8 mouse cellular contexts compared by ENCODE assay signal in genomic region chr17:33717982-33718381, GRCm38 (mm10). TPM values are rescaled to one million over a fixed set of nuclear protein-coding genes. Genes with fewer than 3 reads are reported as not detected.
DNase-seq lines count a peak whose midpoint lies in the region; ATAC-seq and TF ChIP-seq lines count a peak whose summit lies in the region.

No protein-coding gene starts in this region.

- 10% methylated on average over 8 of the region's 8 CpGs for WGBS in embryonic facial prominence, embryonic 10.5 days
- 8% methylated on average over 8 of the region's 8 CpGs for WGBS in intestine, embryonic 16.5 days
- 7% methylated on average over 8 of the region's 8 CpGs for WGBS in neural tube, embryonic 13.5 days

- H3K4me2 ChIP-seq in intestine, embryonic 16.5 days (ENCODE audit: low read depth, low read length), result peak overlapping the region; percentile 80
- H3K4me2 ChIP-seq in neural tube, embryonic 13.5 days, result peak overlapping the region; percentile 74

- no peak; the same call in 1 of the 2 replicates for ATAC-seq in intestine, embryonic 16.5 days
- ATAC-seq in neural tube, embryonic 13.5 days (ENCODE audit: low read depth), result 0 out of 2 replicates have a peak, but pooled peaks have one; percentile 0

- no peaks in the 10 kb centered on the region for H3K36me3 ChIP-seq in embryonic facial prominence, embryonic 10.5 days (replicated peaks)
- H3K36me3 ChIP-seq in intestine, embryonic 16.5 days (ENCODE audit: control insufficient read depth, insufficient read depth, low read length), result no peaks in the 10 kb centered on the region
- H3K36me3 ChIP-seq in neural tube, embryonic 13.5 days, result peaks cover 6% of the 10 kb centered on the region; the same call in 1 of the 2 replicates

- peak overlapping the region; percentile 88 for H3K27ac ChIP-seq in layer of hippocampus, adult 2 months
- peak overlapping the region; percentile 84 for H3K27ac ChIP-seq in embryonic facial prominence, embryonic 10.5 days (replicated peaks)
- peak overlapping the region; percentile 33; the same call in 1 of the 2 replicates for H3K27ac ChIP-seq in intestine, embryonic 16.5 days (ENCODE audit: low read length)
- no peak overlapping the region for H3K27ac ChIP-seq in neural tube, embryonic 13.5 days (replicated peaks)

- no peak for DNase-seq in layer of hippocampus, adult 2 months (ENCODE audit: low spot score in 2 of 2)
- DNase-seq in layer of hippocampus, adult 18-20 months (ENCODE audit: low spot score in 2 of 2), result no peak
- DNase-seq in embryonic facial prominence, embryonic 10.5 days (ENCODE audit: low spot score), result no peak
- DNase-seq in B cell, adult 2 months, result no peak
- DNase-seq in right cerebral cortex, adult 18-20 months, result no peak
- DNase-seq in urinary bladder, postnatal 14 days (ENCODE audit: low spot score), result no peak

- H3K9ac ChIP-seq in intestine, embryonic 16.5 days (ENCODE audit: low read depth, low read length), result peak overlapping the region; percentile 80
- H3K9ac ChIP-seq in neural tube, embryonic 13.5 days, result peak overlapping the region; percentile 82

- H3K4me1 ChIP-seq in embryonic facial prominence, embryonic 10.5 days, result peaks cover 6% of the 10 kb centered on the region
- 0 out of 2 replicates have a peak, but pooled peaks cover 3% of the 10 kb centered on the region for H3K4me1 ChIP-seq in intestine, embryonic 16.5 days (ENCODE audit: control insufficient read depth, insufficient read depth, low read length)
- peaks cover 13% of the 10 kb centered on the region for H3K4me1 ChIP-seq in neural tube, embryonic 13.5 days (replicated peaks)

- H3K9me3 ChIP-seq in embryonic facial prominence, embryonic 10.5 days, result no peaks in the 10 kb centered on the region
- H3K9me3 ChIP-seq in intestine, embryonic 16.5 days (ENCODE audit: control insufficient read depth, low read length), result no peaks in the 10 kb centered on the region
- no peaks in the 10 kb centered on the region for H3K9me3 ChIP-seq in neural tube, embryonic 13.5 days

- TF ChIP-seq CTCF in layer of hippocampus, adult 2 months (conservative IDR thresholded peaks at IDR 0.05), result no peak

- H3K27me3 ChIP-seq in embryonic facial prominence, embryonic 10.5 days (replicated peaks; ENCODE audit: low read depth, poor library complexity, severe bottlenecking), result no peaks in the 10 kb centered on the region
- H3K27me3 ChIP-seq in intestine, embryonic 16.5 days (replicated peaks; ENCODE audit: control insufficient read depth, insufficient read depth, low read length), result no peaks in the 10 kb centered on the region
- H3K27me3 ChIP-seq in neural tube, embryonic 13.5 days, result no peaks in the 10 kb centered on the region

- peak overlapping the region; percentile 97 for H3K4me3 ChIP-seq in layer of hippocampus, adult 2 months
- H3K4me3 ChIP-seq in embryonic facial prominence, embryonic 10.5 days, result peak overlapping the region; percentile 83
- H3K4me3 ChIP-seq in intestine, embryonic 16.5 days (ENCODE audit: low read length), result peak overlapping the region; percentile 94
- peak overlapping the region; percentile 88 for H3K4me3 ChIP-seq in neural tube, embryonic 13.5 days

RNA-seq across cellular contexts. Expression of gene March2, which starts 0.5 kb away (rescaled TPM):
- total RNA-seq in layer of hippocampus, adult 2 months (2021), result 10 to 100 TPM; 84.7 to 86.1 TPM
- total RNA-seq in layer of hippocampus, adult 18-20 months (2021), result 10 to 100 TPM; 86.2 to 87.1 TPM
- 28.0 and 28.5 TPM in 2 replicates for polyA plus RNA-seq in embryonic facial prominence, embryonic 10.5 days (2016; fragmentation: Nextera tagmentation; extraction: Ambion mirVana)
- polyA plus RNA-seq in intestine, embryonic 16.5 days (2015; fragmentation: Nextera tagmentation; extraction: Ambion mirVana), result 50.4 and 54.7 TPM in 2 replicates
- 68.2 and 74.9 TPM in 2 replicates for polyA plus RNA-seq in neural tube, embryonic 13.5 days (2015; fragmentation: Nextera tagmentation; extraction: Ambion mirVana)

RNA-seq across cellular contexts. Expression of gene Hnrnpm, which starts 31.3 kb away (rescaled TPM):
- total RNA-seq in layer of hippocampus, adult 2 months (2021), result 100 to 1,000 TPM; 164 to 178 TPM
- total RNA-seq in layer of hippocampus, adult 18-20 months (2021), result 100 to 1,000 TPM; 136 to 150 TPM
- 567 and 569 TPM in 2 replicates for polyA plus RNA-seq in embryonic facial prominence, embryonic 10.5 days (2016; fragmentation: Nextera tagmentation; extraction: Ambion mirVana)
- polyA plus RNA-seq in intestine, embryonic 16.5 days (2015; fragmentation: Nextera tagmentation; extraction: Ambion mirVana), result 271 and 290 TPM in 2 replicates
- polyA plus RNA-seq in neural tube, embryonic 13.5 days (2015; fragmentation: Nextera tagmentation; extraction: Ambion mirVana), result 227 and 230 TPM in 2 replicates

RNA-seq across cellular contexts. Expression of gene Rab11b, which starts 42.3 kb away (rescaled TPM):
- 100 to 1,000 TPM; 306 to 322 TPM for total RNA-seq in layer of hippocampus, adult 2 months (2021)
- total RNA-seq in layer of hippocampus, adult 18-20 months (2021), result 100 to 1,000 TPM; 341 to 345 TPM
- polyA plus RNA-seq in embryonic facial prominence, embryonic 10.5 days (2016; fragmentation: Nextera tagmentation; extraction: Ambion mirVana), result 342 and 347 TPM in 2 replicates
- polyA plus RNA-seq in intestine, embryonic 16.5 days (2015; fragmentation: Nextera tagmentation; extraction: Ambion mirVana), result 193 and 220 TPM in 2 replicates
- polyA plus RNA-seq in neural tube, embryonic 13.5 days (2015; fragmentation: Nextera tagmentation; extraction: Ambion mirVana), result 455 and 504 TPM in 2 replicates
